Mouse (Mus musculus) layer of hippocampus, postnatal 10 days (tissue): Measurements from ENCODE around the gene Klhl10. TPM values are rescaled to one million over a fixed set of nuclear protein-coding genes. Genes with fewer than 3 reads are reported as not detected.

ENCODE experiments used
- microRNA-seq, 2 experiments: library from miRNA; unstranded; fragments of <30 nt; microRNA quantifications; one replicate each; pipeline ENCODE4 v1.2.0; 2021
- total RNA-seq, 2 experiments: library from RNA; stranded (reverse); gene quantifications; 2 replicates each; pipeline ENCODE4 v1.2.3; 2021

Gene Klhl10
- total RNA-seq, 2 experiments from 2014 or later = 0.98 to 1.1 TPM

Small RNA genes within 50 kb of the gene (microRNA-seq; reads per million reads assigned to microRNA genes)
- gene Gm27374 = 0 reads per million in 2 experiments
- gene Mir7116 = 0 reads per million in 2 experiments

Other genes with a start within 250 kb of the Klhl10 start
- 1 to 10 TPM; 1.1 to 1.2 TPM for gene Krt9, start 248.7 kb upstream of the Klhl10 start, total RNA-seq
- gene Krt14, start 234.4 kb upstream of the Klhl10 start, total RNA-seq = under 1 TPM in 1 of 2 experiments, not detected in 1; 0.43 TPM
- not detected for gene Krt16, start 193.0 kb upstream of the Klhl10 start, total RNA-seq
- not detected for gene Krt17, start 180.9 kb upstream of the Klhl10 start, total RNA-seq
- gene Krt42, start 172.0 kb upstream of the Klhl10 start, total RNA-seq = not detected
- gene Eif1, start 122.0 kb upstream of the Klhl10 start, total RNA-seq = 100 to 1,000 TPM; 648 to 674 TPM
- gene Gast, start 107.5 kb upstream of the Klhl10 start, total RNA-seq = not detected
- 100 to 1,000 TPM; 124 to 125 TPM for gene Hap1, start 85.8 kb upstream of the Klhl10 start, total RNA-seq
- gene Jup, start 44.2 kb upstream of the Klhl10 start, total RNA-seq = 10 to 100 TPM; 46.2 to 51.1 TPM
- gene P3h4, start 27.1 kb upstream of the Klhl10 start, total RNA-seq = 1 to 10 TPM; 8.9 TPM
- gene Fkbp10, start 26.2 kb upstream of the Klhl10 start, total RNA-seq = 10 to 100 TPM; 15.1 to 15.2 TPM
- gene Nt5c3b, start 109 bp upstream of the Klhl10 start, total RNA-seq = 10 to 100 TPM; 60.5 to 66.4 TPM
- 10 to 100 TPM; 71.8 to 72.9 TPM for gene Klhl11, start 30.8 kb downstream of the Klhl10 start, total RNA-seq
- 100 to 1,000 TPM; 127 to 134 TPM for gene Acly, start 86.1 kb downstream of the Klhl10 start, total RNA-seq
- 1 to 10 TPM; 1.0 to 1.6 TPM for gene Ttc25, start 103.7 kb downstream of the Klhl10 start, total RNA-seq
- gene Cnp, start 133.0 kb downstream of the Klhl10 start, total RNA-seq = 10 to 100 TPM; 88.0 to 92.7 TPM
- gene Nkiras2, start 177.3 kb downstream of the Klhl10 start, total RNA-seq = 10 to 100 TPM; 25.6 to 27.9 TPM
- gene Dnajc7, start 178.3 kb downstream of the Klhl10 start, total RNA-seq = 100 to 1,000 TPM; 250 to 255 TPM